Mouse (Mus musculus): ENCODE data around the gene Slc12a3. TPM values are rescaled to one million over a fixed set of nuclear protein-coding genes. Genes with fewer than 3 reads are reported as not detected.

The Slc12a3 gene
- polyA plus RNA-seq (2014; fragmentation: Nextera tagmentation; extraction: Ambion mirVana) = 0.07 TPM in 1 of 2 replicates, not detected in the other

GRCm38 (mm10) chr8:94328932-94329728 is at the start of gene Slc12a3:
Slc12a3 (plus strand) TSS chr8:94329201.
- ATAC-seq (ENCODE audit: low FRiP score, low TSS enrichment) = no peak
- H3K9ac ChIP-seq (replicated peaks; ENCODE audit: low read length) = no peak within 1 kb of the TSS
- DNase-seq = no peak
- 85% methylated on average over 21 of the region's 21 CpGs for WGBS
- H3K4me3 ChIP-seq (replicated peaks; ENCODE audit: low read depth, low read length) = no peak within 1 kb of the TSS
- no peaks in the 10 kb centered on the region for H3K9me3 ChIP-seq (ENCODE audit: control insufficient read depth, low read length)
- H3K27me3 ChIP-seq (ENCODE audit: control insufficient read depth, insufficient read depth, low read length) = no peaks in the 10 kb centered on the region
- H3K4me2 ChIP-seq (ENCODE audit: low read length) = no peak within 1 kb of the TSS
- H3K27ac ChIP-seq (replicated peaks; ENCODE audit: low read depth, low read length) = no peak within 1 kb of the TSS
- H3K4me1 ChIP-seq (ENCODE audit: control insufficient read depth, insufficient read depth, low read length) = no peaks in the 10 kb centered on the region
- H3K36me3 ChIP-seq (ENCODE audit: control insufficient read depth, insufficient read depth, low read length) = no peaks in the 10 kb centered on the region

- H3K27me3 ChIP-seq (ENCODE audit: control insufficient read depth, insufficient read depth, low read length) = no peaks in the 10 kb centered on the region
- H3K9me3 ChIP-seq (ENCODE audit: control insufficient read depth, low read length) = no peaks in the 10 kb centered on the region
- DNase-seq (no peak), ATAC-seq (ENCODE audit: low FRiP score, low TSS enrichment) (no peak)
- no peaks in the 10 kb centered on the region for H3K4me1 ChIP-seq (ENCODE audit: control insufficient read depth, insufficient read depth, low read length)
- WGBS = 79% methylated on average over 5 of the region's 5 CpGs
- H3K27ac ChIP-seq (replicated peaks; ENCODE audit: low read depth, low read length) = no peak overlapping the region
- H3K4me3 ChIP-seq (replicated peaks; ENCODE audit: low read depth, low read length) = no peak overlapping the region
- no peak overlapping the region for H3K4me2 ChIP-seq (ENCODE audit: low read length)
- 0 out of 2 replicates have a peak, but pooled peaks cover 4% of the 10 kb centered on the region for H3K36me3 ChIP-seq (ENCODE audit: control insufficient read depth, insufficient read depth, low read length)
- no peak overlapping the region for H3K9ac ChIP-seq (replicated peaks; ENCODE audit: low read length)
Measured at GRCm38 (mm10) chr8:94280001-94280613, 48.9 kb upstream of the Slc12a3 start.

DNA sequence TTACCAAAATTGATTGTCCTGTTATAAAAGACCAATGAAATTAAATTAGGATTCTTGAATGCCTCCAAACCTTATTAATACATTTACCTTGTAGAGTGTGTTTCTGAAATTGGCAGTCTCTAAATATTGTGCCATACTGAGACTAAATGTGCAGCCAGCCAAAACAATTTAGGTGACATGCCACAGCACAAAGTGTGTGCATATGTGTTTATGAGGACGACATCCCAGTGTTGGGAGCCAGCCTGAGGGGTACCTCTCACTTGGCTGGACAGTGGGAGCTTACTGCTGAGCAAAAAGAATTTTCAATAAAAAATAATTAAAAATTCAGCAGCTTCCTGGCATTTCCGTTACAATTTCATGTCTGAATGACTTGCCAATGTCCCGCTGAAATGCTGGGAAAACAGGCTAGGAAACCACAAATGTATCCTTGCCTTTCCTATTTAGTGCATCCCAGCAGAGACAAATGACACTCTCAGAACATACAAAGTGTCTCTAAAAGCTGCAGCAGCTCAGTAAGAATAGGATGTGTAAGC is 46.5 kb upstream of the Slc12a3 start:
- Histone ChIP-seq H3K9me3 (ENCODE audit: control insufficient read depth, low read length) (no peaks in the 10 kb centered on the region), H3K27me3 (ENCODE audit: control insufficient read depth, insufficient read depth, low read length) (no peaks in the 10 kb centered on the region), H3K4me3 (replicated peaks; ENCODE audit: low read depth, low read length) (no peak overlapping the region), H3K4me1 (ENCODE audit: control insufficient read depth, insufficient read depth, low read length) (no peaks in the 10 kb centered on the region), H3K36me3 (ENCODE audit: control insufficient read depth, insufficient read depth, low read length) (0 out of 2 replicates have a peak, but pooled peaks cover 4% of the 10 kb centered on the region), H3K27ac (replicated peaks; ENCODE audit: low read depth, low read length) (no peak overlapping the region), H3K4me2 (ENCODE audit: low read length) (no peak overlapping the region), H3K9ac (replicated peaks; ENCODE audit: low read length) (no peak overlapping the region)
- DNase-seq (no peak), ATAC-seq (ENCODE audit: low FRiP score, low TSS enrichment) (no peak)
- WGBS = 83% methylated on average over 3 of the region's 3 CpGs

- ATAC-seq (ENCODE audit: low FRiP score, low TSS enrichment) (no peak), DNase-seq (no peak)
- no peak overlapping the region for H3K4me3 ChIP-seq (replicated peaks; ENCODE audit: low read depth, low read length)
- no peaks in the 10 kb centered on the region for H3K27me3 ChIP-seq (ENCODE audit: control insufficient read depth, insufficient read depth, low read length)
- 0 out of 2 replicates have a peak, but pooled peaks cover 4% of the 10 kb centered on the region for H3K36me3 ChIP-seq (ENCODE audit: control insufficient read depth, insufficient read depth, low read length)
- H3K4me2 ChIP-seq (ENCODE audit: low read length) = no peak overlapping the region
- no peak overlapping the region for H3K27ac ChIP-seq (replicated peaks; ENCODE audit: low read depth, low read length)
- no peaks in the 10 kb centered on the region for H3K4me1 ChIP-seq (ENCODE audit: control insufficient read depth, insufficient read depth, low read length)
- no peak overlapping the region for H3K9ac ChIP-seq (replicated peaks; ENCODE audit: low read length)
- no peaks in the 10 kb centered on the region for H3K9me3 ChIP-seq (ENCODE audit: control insufficient read depth, low read length)
- 93% methylated on average over 7 of the region's 7 CpGs for WGBS
Measured at GRCm38 (mm10) chr8:94284204-94284603, 44.8 kb upstream of the Slc12a3 start.

DNA sequence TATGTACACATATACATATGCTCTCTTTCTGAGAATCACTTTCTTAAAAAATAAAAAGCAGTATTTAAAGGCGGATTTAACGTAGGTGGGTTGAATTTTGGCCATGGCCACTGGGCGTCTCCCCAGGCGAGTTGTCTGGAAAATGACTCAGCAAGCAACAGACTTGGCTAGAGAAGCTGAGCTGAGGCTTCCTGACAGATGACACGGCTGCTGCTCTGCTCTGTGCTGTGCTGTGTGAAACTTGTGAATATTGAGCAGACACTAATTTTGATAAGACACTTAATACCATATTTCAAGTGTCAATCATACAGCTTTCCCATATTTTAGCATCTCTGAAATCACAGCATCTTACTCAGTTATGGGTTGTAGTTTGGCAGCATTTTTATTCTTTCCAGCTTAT is 38.4 kb upstream of the Slc12a3 start:
- Histone ChIP-seq H3K4me3 (replicated peaks; ENCODE audit: low read depth, low read length) (no peak overlapping the region), H3K27ac (replicated peaks; ENCODE audit: low read depth, low read length) (no peak overlapping the region), H3K9me3 (ENCODE audit: control insufficient read depth, low read length) (no peaks in the 10 kb centered on the region), H3K27me3 (ENCODE audit: control insufficient read depth, insufficient read depth, low read length) (no peaks in the 10 kb centered on the region), H3K4me2 (ENCODE audit: low read length) (no peak overlapping the region), H3K4me1 (ENCODE audit: control insufficient read depth, insufficient read depth, low read length) (no peaks in the 10 kb centered on the region), H3K36me3 (ENCODE audit: control insufficient read depth, insufficient read depth, low read length) (peaks cover 21% of the 10 kb centered on the region; the same call in 1 of the 2 replicates), H3K9ac (replicated peaks; ENCODE audit: low read length) (no peak overlapping the region)
- DNase-seq (no peak), ATAC-seq (ENCODE audit: low FRiP score, low TSS enrichment) (no peak)
- WGBS = 94% methylated on average over 5 of the region's 5 CpGs

DNA sequence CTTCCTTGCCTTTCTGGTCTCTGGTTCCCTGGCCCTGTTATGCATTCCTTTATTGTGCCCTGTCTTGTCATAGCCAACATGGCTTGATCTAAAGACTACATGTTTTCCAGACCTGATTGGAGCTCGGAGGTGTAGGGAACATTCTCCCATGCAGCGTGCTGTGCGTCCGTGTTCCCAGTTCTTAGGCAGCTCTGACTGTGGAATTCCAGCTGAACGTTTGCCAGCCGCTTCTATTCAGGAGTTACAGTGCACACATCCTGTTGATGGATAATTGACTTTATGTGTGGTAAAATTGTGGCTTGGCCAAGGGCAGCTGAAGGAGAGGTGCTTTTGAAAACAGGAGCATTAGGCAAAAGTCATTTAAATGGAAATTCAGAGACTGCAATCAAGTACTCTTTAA is 36.9 kb upstream of the Slc12a3 start:
- H3K9ac ChIP-seq (replicated peaks; ENCODE audit: low read length) = no peak overlapping the region
- H3K4me2 ChIP-seq (ENCODE audit: low read length) = no peak overlapping the region
- 87% methylated on average over 6 of the region's 6 CpGs for WGBS
- no peak overlapping the region for H3K4me3 ChIP-seq (replicated peaks; ENCODE audit: low read depth, low read length)
- DNase-seq = peak; percentile 31
- no peaks in the 10 kb centered on the region for H3K4me1 ChIP-seq (ENCODE audit: control insufficient read depth, insufficient read depth, low read length)
- ATAC-seq (ENCODE audit: low FRiP score, low TSS enrichment) = no peak
- no peak overlapping the region for H3K27ac ChIP-seq (replicated peaks; ENCODE audit: low read depth, low read length)
- H3K27me3 ChIP-seq (ENCODE audit: control insufficient read depth, insufficient read depth, low read length) = no peaks in the 10 kb centered on the region
- peaks cover 28% of the 10 kb centered on the region; the same call in 1 of the 2 replicates for H3K36me3 ChIP-seq (ENCODE audit: control insufficient read depth, insufficient read depth, low read length)
- H3K9me3 ChIP-seq (ENCODE audit: control insufficient read depth, low read length) = no peaks in the 10 kb centered on the region

DNA sequence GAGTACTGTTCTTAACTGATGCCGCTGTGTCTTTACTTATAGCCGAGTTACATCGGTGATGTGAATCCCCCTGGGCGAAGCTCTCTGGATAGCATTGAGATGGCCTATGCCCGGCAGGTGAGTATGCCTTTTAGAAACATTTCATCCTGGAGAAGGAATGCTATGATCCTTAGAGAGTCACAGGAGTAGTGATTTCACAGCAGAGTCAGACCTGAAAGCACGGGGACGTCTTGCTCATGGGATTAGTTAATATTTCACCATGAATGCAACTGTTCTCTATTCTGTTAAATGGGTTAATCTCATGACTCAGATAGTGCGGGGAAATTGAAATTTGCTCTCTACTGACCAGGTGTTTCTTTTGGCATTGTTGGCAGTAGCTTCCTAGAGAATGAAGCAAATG is 36.4 kb upstream of the Slc12a3 start:
- Histone ChIP-seq H3K27me3 (ENCODE audit: control insufficient read depth, insufficient read depth, low read length) (no peaks in the 10 kb centered on the region), H3K27ac (replicated peaks; ENCODE audit: low read depth, low read length) (no peak overlapping the region), H3K9ac (replicated peaks; ENCODE audit: low read length) (no peak overlapping the region), H3K9me3 (ENCODE audit: control insufficient read depth, low read length) (no peaks in the 10 kb centered on the region), H3K4me2 (ENCODE audit: low read length) (no peak overlapping the region), H3K4me1 (ENCODE audit: control insufficient read depth, insufficient read depth, low read length) (no peaks in the 10 kb centered on the region), H3K36me3 (ENCODE audit: control insufficient read depth, insufficient read depth, low read length) (peaks cover 32% of the 10 kb centered on the region; the same call in 1 of the 2 replicates), H3K4me3 (replicated peaks; ENCODE audit: low read depth, low read length) (no peak overlapping the region)
- WGBS = 94% methylated on average over 8 of the region's 8 CpGs
- DNase-seq = no peak
- no peak for ATAC-seq (ENCODE audit: low FRiP score, low TSS enrichment)

DNA sequence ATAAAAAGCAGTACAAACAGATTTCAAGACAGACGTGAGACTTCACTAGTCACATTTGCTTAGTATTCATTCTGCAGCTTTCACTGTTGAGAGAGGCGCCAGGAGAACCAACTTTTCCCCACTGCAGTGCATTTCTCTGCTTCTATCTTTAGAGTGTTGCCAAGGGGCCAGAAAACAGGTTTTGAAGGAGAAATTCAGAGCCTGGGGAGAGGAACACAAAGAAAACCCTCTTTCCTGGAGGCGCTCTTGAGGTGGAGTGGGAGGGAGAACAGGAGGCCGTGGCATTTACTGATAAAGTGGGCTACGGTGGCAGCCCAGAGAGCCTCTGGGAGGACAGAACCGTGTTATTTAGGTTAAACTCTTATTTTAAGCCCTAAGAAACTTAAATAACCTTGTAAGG is 33.3 kb upstream of the Slc12a3 start:
- no peaks in the 10 kb centered on the region for H3K9me3 ChIP-seq (ENCODE audit: control insufficient read depth, low read length)
- H3K9ac ChIP-seq (replicated peaks; ENCODE audit: low read length) = no peak overlapping the region
- H3K36me3 ChIP-seq (ENCODE audit: control insufficient read depth, insufficient read depth, low read length) = peaks cover 43% of the 10 kb centered on the region
- DNase-seq (no peak), ATAC-seq (ENCODE audit: low FRiP score, low TSS enrichment) (no peak)
- no peak overlapping the region for H3K4me2 ChIP-seq (ENCODE audit: low read length)
- no peak overlapping the region for H3K4me3 ChIP-seq (replicated peaks; ENCODE audit: low read depth, low read length)
- H3K27ac ChIP-seq (replicated peaks; ENCODE audit: low read depth, low read length) = no peak overlapping the region
- no peaks in the 10 kb centered on the region for H3K4me1 ChIP-seq (ENCODE audit: control insufficient read depth, insufficient read depth, low read length)
- no peaks in the 10 kb centered on the region for H3K27me3 ChIP-seq (ENCODE audit: control insufficient read depth, insufficient read depth, low read length)
- 82% methylated on average over 6 of the region's 6 CpGs for WGBS

All from midbrain, embryonic 14.5 days (tissue).